Mouse (Mus musculus) forebrain, embryonic 10.5 days (tissue): ENCODE data around the gene Olfr1177-ps. TPM values are rescaled to one million over a fixed set of nuclear protein-coding genes. Genes with fewer than 3 reads are reported as not detected.

ENCODE experiments used
- DNase-seq: peaks from one replicate; pipeline ENCODE4 v3.0.0-alpha.2; 2017; ENCODE audit warnings: low spot score; ENCODE audit errors: extremely low spot score
- H3K27ac ChIP-seq: fragments of 300-500 bp; sonication (generic); 2 replicates; pipeline ENCODE4 v1.5.1; 2016; ENCODE audit warnings: mild to moderate bottlenecking
- H3K27me3 ChIP-seq: fragments of 300-500 bp; sonication (generic); 2 replicates; pipeline ENCODE4 v1.6.1; 2016; ENCODE audit warnings: mild to moderate bottlenecking; ENCODE audit not compliant: poor library complexity, severe bottlenecking
- H3K36me3 ChIP-seq: fragments of 300-500 bp; sonication (generic); replicated peaks from 2 replicates; pipeline ENCODE4 v1.6.1; 2016; ENCODE audit warnings: mild to moderate bottlenecking, moderate library complexity
- H3K4me1 ChIP-seq: fragments of 300-500 bp; sonication (generic); 2 replicates; pipeline ENCODE4 v1.6.1; 2016
- H3K4me3 ChIP-seq: fragments of 300-500 bp; sonication (generic); 2 replicates; pipeline ENCODE4 v1.5.1; 2016; ENCODE audit warnings: mild to moderate bottlenecking, moderate library complexity
- H3K9me3 ChIP-seq: fragments of 300-500 bp; sonication (generic); 2 replicates; pipeline ENCODE4 v1.6.1; 2016; ENCODE audit warnings: mild to moderate bottlenecking, moderate library complexity
- WGBS: fragments of 180-500 bp; shearing (Covaris S2); methylation state at CpG from one replicate; pipeline ENCODE4 v1.1.7; 2016; 5-methylcytosine and 5-hydroxymethylcytosine counted together
- polyA plus RNA-seq: library from polyadenylated mRNA; unstranded; fragments of >200 nt; fragmentation: Nextera tagmentation; extraction: Ambion mirVana; gene quantifications from 2 replicates; pipeline ENCODE4 v1.2.1, GENCODE M21; 2016

The Olfr1177-ps gene
- polyA plus RNA-seq: not detected in 2 replicates

DNA sequence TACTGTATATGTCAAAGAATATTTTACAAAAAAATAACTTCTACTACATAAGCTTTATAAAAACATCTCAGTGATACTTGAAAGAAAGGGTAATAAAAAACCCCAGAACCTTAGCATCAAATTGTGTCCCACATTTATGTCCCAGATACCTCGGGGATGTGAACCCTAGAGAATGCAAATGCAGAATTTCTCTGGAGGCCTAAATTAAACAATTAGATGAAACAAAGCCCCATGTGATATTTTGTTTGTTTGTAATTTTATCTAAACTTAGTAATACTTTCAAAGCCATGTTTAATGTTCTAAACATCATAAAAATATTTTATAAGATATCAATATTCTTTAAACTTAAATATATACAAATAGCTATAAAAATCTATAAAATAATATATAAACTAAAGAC, at the start of gene Olfr1177-ps:
Gene Olfr1177-ps, minus strand, starts transcription at position 101 of the 400 bp plus-strand sequence.
- no peak for DNase-seq
- Histone ChIP-seq H3K4me3 (no peak within 1 kb of the TSS), H3K9me3 (no peaks in the 10 kb centered on the region), H3K36me3 (no peaks in the 10 kb centered on the region), H3K27me3 (no peaks in the 10 kb centered on the region), H3K4me1 (no peaks in the 10 kb centered on the region), H3K27ac (no peak within 1 kb of the TSS)
- 84% methylated on average over 1 of the region's 1 CpGs for WGBS

DNA sequence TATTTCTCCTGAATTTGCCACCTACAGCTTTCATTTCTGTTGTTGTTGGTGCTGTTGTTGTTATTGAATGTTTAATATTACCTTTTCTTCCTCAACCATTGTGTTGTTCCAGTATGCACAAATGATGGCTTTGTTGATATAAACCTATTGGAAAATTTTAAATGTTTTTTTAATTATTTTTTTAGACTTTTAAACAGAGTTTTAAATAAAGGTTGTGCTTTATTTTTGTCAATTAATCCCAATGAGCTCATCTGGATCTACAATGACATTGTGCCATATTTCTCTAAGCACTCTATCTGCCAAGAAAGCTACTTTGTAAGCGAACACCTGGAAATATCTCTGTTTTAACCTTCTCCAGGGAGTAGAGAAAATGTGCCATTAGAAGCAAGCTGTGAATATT, 40.5 kb upstream of the Olfr1177-ps start, which contains the start of gene Olfr1178:
Gene Olfr1178, plus strand, starts transcription at position 301 of the 400 bp plus-strand sequence.
- H3K9me3 ChIP-seq: no peaks in the 10 kb centered on the region
- H3K4me3 ChIP-seq: no peak within 1 kb of the TSS
- WGBS: 94% methylated on average over 1 of the region's 1 CpGs

DNA sequence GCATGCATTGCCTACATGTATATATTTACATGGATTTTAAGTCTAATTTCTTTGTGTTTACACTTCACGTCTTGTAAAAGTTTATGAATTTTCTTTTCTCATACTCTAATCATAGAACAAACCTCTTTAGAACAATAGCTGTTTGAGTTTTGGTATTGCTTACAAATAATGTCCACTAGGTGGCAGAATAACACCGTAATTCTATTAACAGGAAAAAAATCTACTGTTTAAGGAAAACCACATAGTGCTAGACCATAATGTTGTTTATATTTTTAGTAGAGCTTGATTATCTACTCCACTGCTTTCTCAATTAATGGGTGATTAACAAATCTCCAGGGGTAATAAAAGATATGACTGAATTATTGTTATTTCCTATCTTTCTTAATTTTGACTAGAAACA, 10.0 kb upstream of the Olfr1177-ps start:
- Histone ChIP-seq H3K27ac (no peak overlapping the region), H3K4me1 (no peaks in the 10 kb centered on the region), H3K4me3 (no peak overlapping the region), H3K9me3 (no peaks in the 10 kb centered on the region), H3K27me3 (no peaks in the 10 kb centered on the region), H3K36me3 (no peaks in the 10 kb centered on the region)
- DNase-seq: no peak
- 9% methylated on average over 2 of the region's 2 CpGs for WGBS

More for the DNA sequence above, 40.5 kb upstream of the Olfr1177-ps start, which contains the start of gene Olfr1178:
- DNase-seq: no peak
- Histone ChIP-seq H3K27me3 (no peaks in the 10 kb centered on the region), H3K36me3 (no peaks in the 10 kb centered on the region), H3K4me1 (no peaks in the 10 kb centered on the region), H3K27ac (no peak within 1 kb of the TSS)

DNA sequence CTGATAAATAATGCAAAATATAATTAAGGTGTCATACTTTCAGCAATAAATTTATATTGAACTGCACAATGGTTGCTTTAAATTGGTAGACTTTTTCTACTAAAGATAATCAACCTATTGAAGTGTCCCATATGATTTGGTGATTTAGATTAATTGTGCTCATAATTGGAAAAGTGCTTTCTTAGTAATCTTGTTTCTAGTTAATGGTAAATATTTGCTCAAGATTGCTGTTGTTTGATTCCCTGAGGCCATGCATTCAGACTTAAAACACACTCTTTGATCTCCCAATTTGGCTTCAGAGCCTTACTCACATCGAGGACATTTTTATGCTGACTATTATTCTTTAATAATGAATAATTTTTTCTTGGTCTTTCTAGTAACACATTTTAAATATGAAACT, 9.9 kb downstream of the Olfr1177-ps start, which contains the start of gene Olfr1176:
Gene Olfr1176, plus strand, starts transcription at position 301 of the 400 bp plus-strand sequence.
- WGBS: 79% methylated on average over 1 of the region's 1 CpGs
- DNase-seq: no peak
- H3K27me3 ChIP-seq: no peaks in the 10 kb centered on the region
- no peaks in the 10 kb centered on the region for H3K36me3 ChIP-seq
- no peaks in the 10 kb centered on the region for H3K4me1 ChIP-seq
- H3K27ac ChIP-seq: no peak within 1 kb of the TSS
- no peak within 1 kb of the TSS for H3K4me3 ChIP-seq
- H3K9me3 ChIP-seq: no peaks in the 10 kb centered on the region

DNA sequence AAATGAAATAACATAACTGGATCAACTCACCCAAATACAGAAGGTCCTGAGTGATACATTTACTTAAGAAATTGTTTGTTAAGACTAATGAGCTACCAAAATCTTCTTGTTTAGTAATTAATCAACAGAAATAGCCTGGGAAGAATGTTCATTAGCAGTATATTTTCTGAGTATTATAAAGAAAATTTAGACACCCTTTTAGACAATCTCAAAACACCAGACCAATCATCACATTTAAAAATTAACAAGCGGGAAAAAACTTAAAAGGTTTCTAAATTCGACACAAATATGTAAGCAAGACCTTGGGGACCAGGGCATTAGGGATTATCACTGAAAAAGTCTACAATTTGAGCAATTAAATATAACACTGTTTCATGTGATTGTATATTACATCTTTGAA, 19.2 kb downstream of the Olfr1177-ps start, which contains the start of gene Olfr1175-ps:
Gene Olfr1175-ps, minus strand, starts transcription at position 101 of the 400 bp plus-strand sequence.
- 94% methylated on average over 2 of the region's 2 CpGs for WGBS
- no peak within 1 kb of the TSS for H3K27ac ChIP-seq
- H3K4me1 ChIP-seq: no peaks in the 10 kb centered on the region
- H3K36me3 ChIP-seq: no peaks in the 10 kb centered on the region
- DNase-seq: no peak
- H3K4me3 ChIP-seq: no peak within 1 kb of the TSS
- no peaks in the 10 kb centered on the region for H3K27me3 ChIP-seq
- H3K9me3 ChIP-seq: no peaks in the 10 kb centered on the region

DNA sequence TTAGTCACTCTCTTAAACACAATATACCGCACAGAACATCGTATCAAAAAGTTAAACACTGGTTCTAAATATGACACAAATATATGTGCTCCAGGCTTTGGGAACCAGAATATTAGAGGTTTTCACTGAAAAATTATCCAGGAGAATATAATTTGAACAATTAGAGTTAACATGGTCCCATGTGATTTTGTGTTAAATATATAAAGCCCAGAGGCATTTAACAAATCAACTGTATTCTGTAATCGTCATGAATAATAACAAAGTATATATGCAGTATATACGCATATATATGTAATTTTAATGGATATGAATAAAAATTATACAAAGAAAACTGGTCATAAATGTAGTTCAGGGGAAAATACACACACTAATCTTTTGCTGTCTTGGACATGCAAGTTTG, 31.3 kb downstream of the Olfr1177-ps start, which contains the start of gene Olfr1174-ps:
Gene Olfr1174-ps, minus strand, starts transcription at position 101 of the 400 bp plus-strand sequence.
- Histone ChIP-seq H3K36me3 (no peaks in the 10 kb centered on the region), H3K4me3 (no peak within 1 kb of the TSS), H3K27ac (no peak within 1 kb of the TSS), H3K27me3 (no peaks in the 10 kb centered on the region), H3K9me3 (no peaks in the 10 kb centered on the region), H3K4me1 (no peaks in the 10 kb centered on the region)
- 93% methylated on average over 4 of the region's 4 CpGs for WGBS
- no peak for DNase-seq

Other genes starting within 250 kb of the Olfr1177-ps start
- gene Olfr1166, start 218.2 kb downstream of the Olfr1177-ps start, polyA plus RNA-seq: not detected in 2 replicates
- not detected in 2 replicates for gene Olfr1167, start 191.3 kb downstream of the Olfr1177-ps start, polyA plus RNA-seq
- gene Olfr1168, start 164.6 kb downstream of the Olfr1177-ps start, polyA plus RNA-seq: not detected in 2 replicates
- not detected in 2 replicates for gene Olfr1170, start 118.2 kb downstream of the Olfr1177-ps start, polyA plus RNA-seq
- not detected in 2 replicates for gene Olfr1173, start 66.6 kb downstream of the Olfr1177-ps start, polyA plus RNA-seq
- not detected in 2 replicates for gene Olfr1174-ps, start 31.4 kb downstream of the Olfr1177-ps start, polyA plus RNA-seq
- gene Olfr1175-ps, start 19.3 kb downstream of the Olfr1177-ps start, polyA plus RNA-seq: not detected in 2 replicates
- not detected in 2 replicates for gene Olfr1176, start 9.8 kb downstream of the Olfr1177-ps start, polyA plus RNA-seq
- gene Olfr1178, start 40.6 kb upstream of the Olfr1177-ps start, polyA plus RNA-seq: not detected in 2 replicates
- gene Olfr1179, start 60.0 kb upstream of the Olfr1177-ps start, polyA plus RNA-seq: not detected in 2 replicates
- not detected in 2 replicates for gene Olfr1180, start 72.7 kb upstream of the Olfr1177-ps start, polyA plus RNA-seq
- not detected in 2 replicates for gene Olfr1181, start 79.7 kb upstream of the Olfr1177-ps start, polyA plus RNA-seq
- not detected in 2 replicates for gene Gm13757, start 102.6 kb upstream of the Olfr1177-ps start, polyA plus RNA-seq
- gene Olfr1183, start 108.4 kb upstream of the Olfr1177-ps start, polyA plus RNA-seq: not detected in 2 replicates
- not detected in 2 replicates for gene Olfr1184, start 137.1 kb upstream of the Olfr1177-ps start, polyA plus RNA-seq
- gene Olfr1185-ps1, start 146.8 kb upstream of the Olfr1177-ps start, polyA plus RNA-seq: not detected in 2 replicates
- gene Olfr1186, start 172.1 kb upstream of the Olfr1177-ps start, polyA plus RNA-seq: not detected in 2 replicates
- not detected in 2 replicates for gene Olfr1188, start 210.4 kb upstream of the Olfr1177-ps start, polyA plus RNA-seq
- gene Olfr1189, start 240.0 kb upstream of the Olfr1177-ps start, polyA plus RNA-seq: not detected in 2 replicates